Mouse (Mus musculus) bone marrow, adult 2 months (tissue): ENCODE measurements around the gene Tns4.

Experiments used
- CTCF ChIP-seq: fragments of 200-500 bp; IDR thresholded peaks from 2 replicates; pipeline ENCODE4 v1.5.1; 2011; ENCODE audit warnings: low read length, control low read depth; ENCODE audit not compliant: control insufficient read depth, insufficient read depth
- POLR2A ChIP-seq: fragments of 200-500 bp; IDR thresholded peaks from 2 replicates; pipeline ENCODE4 v1.6.1; 2011; ENCODE audit warnings: low read depth, mild to moderate bottlenecking, control low read depth, low read length, borderline replicate concordance; ENCODE audit not compliant: control insufficient read depth

GRCm38 (mm10) chr11:99126482-99127253 lies 37.6 kb upstream of the Tns4 start:
- TF ChIP-seq POLR2A, result no peak
- TF ChIP-seq CTCF, result no peak
